Mouse (Mus musculus): Measurements from ENCODE around the gene Luzp2.
"Not testable (repeated sequence)": the region's sequence is repeated elsewhere in the genome, so short reads cannot be mapped to it uniquely, and the experiment has no call there.

Luzp2 gene

GRCm38 (mm10) chr7:55009173-55009771 is 174.0 kb downstream of the Luzp2 start:
- DNase-seq (ENCODE audit: low read depth): no peak

GRCm38 (mm10) chr7:55133850-55134249 is 298.6 kb downstream of the Luzp2 start:
- not testable (repeated sequence) for DNase-seq (ENCODE audit: low read depth)

- no peak for DNase-seq (ENCODE audit: low read depth)
Observed at GRCm38 (mm10) chr7:55188927-55189326, 353.6 kb downstream of the Luzp2 start.

- DNase-seq (ENCODE audit: low read depth): no peak
Observed at GRCm38 (mm10) chr7:55189496-55189895, 354.2 kb downstream of the Luzp2 start.

GRCm38 (mm10) chr7:55190655-55191054 is 355.4 kb downstream of the Luzp2 start:
- no peak for DNase-seq (ENCODE audit: low read depth)

GRCm38 (mm10) chr7:55198806-55199205 is 363.5 kb downstream of the Luzp2 start:
- no peak for DNase-seq (ENCODE audit: low read depth)

- DNase-seq (ENCODE audit: low read depth): no peak
Observed at GRCm38 (mm10) chr7:55222997-55223396, 387.7 kb downstream of the Luzp2 start.

GRCm38 (mm10) chr7:55229407-55229806 is 394.1 kb downstream of the Luzp2 start:
- DNase-seq (ENCODE audit: low read depth): no peak

Measured in NIH3T3 (cell line).